Mouse (Mus musculus) stomach, embryonic 16.5 days (tissue): ENCODE measurements around the gene Gfi1. TPM values are rescaled to one million over a fixed set of nuclear protein-coding genes. Genes with fewer than 3 reads are reported as not detected.
A peak's percentile ranks its signal among the peaks of the same experiment; 100 is the strongest.

ENCODE experiments used
- ATAC-seq: fragments of 200-750 bp; cut with Nextera tagmentation; 2 replicates; pipeline ENCODE4 v1.8.0; 2017; ENCODE audit warnings: moderate number of reproducible peaks, moderate TSS enrichment; ENCODE audit not compliant: insufficient read depth, low FRiP score
- H3K27ac ChIP-seq: fragments of 300-500 bp; sonication (generic); 2 replicates; pipeline ENCODE4 v1.5.1; 2014; ENCODE audit warnings: low read length
- H3K27me3 ChIP-seq: fragments of 300-500 bp; sonication (generic); 2 replicates; pipeline ENCODE4 v1.6.1; 2014; ENCODE audit warnings: low read length, control low read depth, mixed read lengths; ENCODE audit not compliant: control insufficient read depth, insufficient read depth
- H3K36me3 ChIP-seq: fragments of 300-500 bp; sonication (generic); 2 replicates; pipeline ENCODE4 v1.6.1; 2014; ENCODE audit warnings: low read length; ENCODE audit not compliant: control insufficient read depth, insufficient read depth
- H3K4me1 ChIP-seq: fragments of 300-500 bp; sonication (generic); 2 replicates; pipeline ENCODE4 v1.6.1; 2014; ENCODE audit warnings: low read length, control low read depth, mixed read lengths; ENCODE audit not compliant: control insufficient read depth, insufficient read depth
- H3K4me2 ChIP-seq: fragments of 300-500 bp; sonication (generic); 2 replicates; pipeline ENCODE4 v1.6.1; 2014; ENCODE audit warnings: low read depth, low read length, mixed read lengths
- H3K4me3 ChIP-seq: fragments of 300-500 bp; sonication (generic); replicated peaks from 2 replicates; pipeline ENCODE4 v1.5.1; 2014; ENCODE audit warnings: mild to moderate bottlenecking, low read length
- H3K9ac ChIP-seq: fragments of 300-500 bp; sonication (generic); 2 replicates; pipeline ENCODE4 v1.6.1; 2014; ENCODE audit warnings: low read length
- H3K9me3 ChIP-seq: fragments of 300-500 bp; sonication (generic); replicated peaks from 2 replicates; pipeline ENCODE4 v1.6.1; 2016; ENCODE audit warnings: low read length, control low read depth; ENCODE audit not compliant: control insufficient read depth
- WGBS: fragments of 180-500 bp; shearing (Covaris S2); extraction: QIAGEN DNeasy Blood & Tissue Kit; methylation state at CpG from one replicate; pipeline ENCODE4 v1.1.7; 2014; 5-methylcytosine and 5-hydroxymethylcytosine counted together
- polyA plus RNA-seq: library from polyadenylated mRNA; unstranded; fragments of >200 nt; fragmentation: Nextera tagmentation; extraction: Ambion mirVana; gene quantifications from 2 replicates; pipeline ENCODE4 v1.2.1, GENCODE M21; 2015

Gfi1 gene
- polyA plus RNA-seq, 1 experiment from 2014 or later: 1.1 TPM

GRCm38 (mm10) chr5:107695019-107695418 lies 30.8 kb downstream of the Gfi1 start:
- no peaks in the 10 kb centered on the region for H3K9me3 ChIP-seq
- 83% methylated on average over 3 of the region's 3 CpGs for WGBS
- ATAC-seq: no peak
- no peaks in the 10 kb centered on the region for H3K27me3 ChIP-seq
- H3K9ac ChIP-seq: no peak overlapping the region
- H3K4me3 ChIP-seq: no peak overlapping the region
- H3K4me1 ChIP-seq: no peaks in the 10 kb centered on the region
- no peak overlapping the region for H3K27ac ChIP-seq
- no peak overlapping the region for H3K4me2 ChIP-seq
- H3K36me3 ChIP-seq: no peaks in the 10 kb centered on the region

GRCm38 (mm10) chr5:107688499-107688866 lies 37.4 kb downstream of the Gfi1 start:
- Histone ChIP-seq H3K9ac (peak overlapping the region; percentile 66), H3K4me2 (peak overlapping the region; percentile 84), H3K27ac (peak overlapping the region; percentile 48; the same call in 1 of the 2 replicates), H3K9me3 (no peaks in the 10 kb centered on the region), H3K27me3 (no peaks in the 10 kb centered on the region), H3K36me3 (no peaks in the 10 kb centered on the region), H3K4me3 (peak overlapping the region; percentile 55), H3K4me1 (peaks cover 8% of the 10 kb centered on the region)
- no peak; the same call in 1 of the 2 replicates for ATAC-seq
- WGBS: 18% methylated on average over 9 of the region's 9 CpGs

- H3K27me3 ChIP-seq: no peaks in the 10 kb centered on the region
- peak overlapping the region; percentile 55 for H3K4me3 ChIP-seq
- H3K4me1 ChIP-seq: peaks cover 8% of the 10 kb centered on the region
- ATAC-seq: peak; percentile 93
- no peaks in the 10 kb centered on the region for H3K36me3 ChIP-seq
- peak overlapping the region; percentile 66 for H3K9ac ChIP-seq
- H3K9me3 ChIP-seq: no peaks in the 10 kb centered on the region
- H3K27ac ChIP-seq: peak overlapping the region; percentile 48; the same call in 1 of the 2 replicates
- WGBS: 9% methylated on average over 46 of the region's 46 CpGs
- peak overlapping the region; percentile 84 for H3K4me2 ChIP-seq
These were observed 38.0 kb downstream of the Gfi1 start for GRCm38 (mm10) chr5:107687592-107688498.

DNA sequence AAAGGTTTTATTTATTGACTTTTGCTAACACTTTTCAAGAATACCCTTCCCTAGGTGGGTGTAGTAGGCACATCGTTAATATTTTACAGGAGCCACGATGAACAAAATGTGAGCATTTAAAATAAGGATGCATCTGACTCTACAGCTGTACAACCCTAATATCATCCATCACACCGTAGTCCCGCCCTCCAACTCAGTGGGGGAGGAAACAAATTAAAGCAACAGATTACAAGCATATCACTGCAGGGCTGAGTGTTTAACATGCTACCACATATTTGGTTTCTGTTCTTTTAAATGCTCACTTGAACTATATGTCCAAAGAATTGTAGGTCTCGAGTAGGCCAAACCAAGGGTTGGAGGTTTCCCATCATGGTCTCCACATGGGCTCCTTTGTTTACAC lies 38.7 kb downstream of the Gfi1 start:
- WGBS: 94% methylated on average over 5 of the region's 5 CpGs
- H3K4me1 ChIP-seq: peaks cover 8% of the 10 kb centered on the region
- no peaks in the 10 kb centered on the region for H3K27me3 ChIP-seq
- ATAC-seq: no peak
- no peaks in the 10 kb centered on the region for H3K9me3 ChIP-seq
- no peak overlapping the region for H3K27ac ChIP-seq
- H3K9ac ChIP-seq: no peak overlapping the region
- no peak overlapping the region for H3K4me2 ChIP-seq
- H3K4me3 ChIP-seq: no peak overlapping the region
- no peaks in the 10 kb centered on the region for H3K36me3 ChIP-seq

DNA sequence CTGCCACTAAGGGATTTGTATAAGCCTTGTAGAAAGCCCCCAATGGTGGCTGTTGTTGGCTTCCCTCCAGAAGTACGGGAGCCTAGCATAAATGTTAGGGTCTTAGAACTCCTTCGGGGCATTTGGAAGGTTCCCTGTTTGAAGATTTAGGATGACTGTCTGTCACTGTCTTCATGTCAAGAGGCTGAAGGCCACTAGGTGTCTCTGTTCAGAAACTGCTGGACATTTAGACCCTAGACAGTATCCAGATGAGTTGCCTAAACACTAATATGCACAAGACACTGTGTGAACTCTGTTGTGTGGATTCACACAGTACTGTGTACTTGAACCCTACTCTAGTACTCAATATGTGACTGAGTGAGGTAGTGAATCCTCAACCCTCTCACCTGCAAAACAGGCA lies 41.5 kb downstream of the Gfi1 start:
- no peaks in the 10 kb centered on the region for H3K27me3 ChIP-seq
- no peak overlapping the region for H3K27ac ChIP-seq
- H3K4me2 ChIP-seq: no peak overlapping the region
- 82% methylated on average over 2 of the region's 2 CpGs for WGBS
- no peak for ATAC-seq
- H3K4me3 ChIP-seq: no peak overlapping the region
- no peak overlapping the region for H3K9ac ChIP-seq
- peaks cover 8% of the 10 kb centered on the region for H3K4me1 ChIP-seq
- no peaks in the 10 kb centered on the region for H3K36me3 ChIP-seq
- no peaks in the 10 kb centered on the region for H3K9me3 ChIP-seq

DNA sequence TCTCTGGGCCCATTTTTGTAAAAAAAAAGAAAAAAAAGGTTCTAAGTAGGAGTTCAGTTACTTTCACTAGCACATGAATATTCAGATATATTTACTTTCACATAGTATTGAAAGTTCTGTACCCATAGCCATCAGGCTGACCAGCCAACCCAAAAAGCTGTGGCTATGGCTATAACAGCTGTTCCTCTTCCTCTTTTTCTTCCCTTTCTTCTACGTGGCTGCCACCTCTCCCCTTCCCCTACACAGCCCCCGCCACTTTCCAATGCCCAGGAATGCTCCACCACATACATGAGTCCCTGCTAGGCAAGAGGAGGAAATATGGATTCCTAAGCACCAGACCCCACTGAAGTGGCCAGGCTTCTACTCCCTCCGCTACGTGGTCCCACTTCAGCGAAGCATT lies 44.5 kb downstream of the Gfi1 start:
- no peak overlapping the region for H3K9ac ChIP-seq
- no peaks in the 10 kb centered on the region for H3K4me1 ChIP-seq
- H3K36me3 ChIP-seq: no peaks in the 10 kb centered on the region
- H3K4me2 ChIP-seq: no peak overlapping the region
- no peaks in the 10 kb centered on the region for H3K27me3 ChIP-seq
- H3K27ac ChIP-seq: no peak overlapping the region
- 70% methylated on average over 5 of the region's 5 CpGs for WGBS
- no peak overlapping the region for H3K4me3 ChIP-seq
- ATAC-seq: no peak
- H3K9me3 ChIP-seq: no peaks in the 10 kb centered on the region

- Histone ChIP-seq H3K9ac (no peak overlapping the region), H3K36me3 (no peaks in the 10 kb centered on the region), H3K4me1 (no peaks in the 10 kb centered on the region), H3K27ac (no peak overlapping the region), H3K4me3 (no peak overlapping the region), H3K27me3 (no peaks in the 10 kb centered on the region), H3K4me2 (no peak overlapping the region), H3K9me3 (no peaks in the 10 kb centered on the region)
- no peak for ATAC-seq
- WGBS: 61% methylated on average over 5 of the region's 5 CpGs
These were observed 47.4 kb downstream of the Gfi1 start for GRCm38 (mm10) chr5:107678392-107678791.

Other genes with a start within 250 kb of the Gfi1 start
- 0.20 and 0.46 TPM in 2 replicates for gene Gm42669, start 218.4 kb downstream of the Gfi1 start, polyA plus RNA-seq
- 0.06 and 0.09 TPM in 2 replicates for gene 1700028K03Rik, start 191.3 kb downstream of the Gfi1 start, polyA plus RNA-seq
- gene Rpap2, start 128.7 kb downstream of the Gfi1 start, polyA plus RNA-seq: 16.3 and 19.4 TPM in 2 replicates
- 20.9 and 25.8 TPM in 2 replicates for gene Glmn, start 128.1 kb downstream of the Gfi1 start, polyA plus RNA-seq
- gene Ube2d2b, start 104.1 kb upstream of the Gfi1 start, polyA plus RNA-seq: 0.21 and 0.22 TPM in 2 replicates
- gene Evi5, start 149.1 kb upstream of the Gfi1 start, polyA plus RNA-seq: 53.5 and 55.2 TPM in 2 replicates
- gene Rpl5, start 174.5 kb upstream of the Gfi1 start, polyA plus RNA-seq: 60.0 and 63.3 TPM in 2 replicates